Mouse (Mus musculus): Measurements from ENCODE around the gene Gm4881. TPM values are rescaled to one million over a fixed set of nuclear protein-coding genes. Genes with fewer than 3 reads are reported as not detected.

Gm4881 gene
- not detected in 2 replicates for total RNA-seq (2012; rRNA removed)
- under 1 TPM in 1 of 2 experiments, not detected in 1; 0.13 TPM for polyA plus RNA-seq (2012; ENCODE audit: insufficient read depth in 1 of 2, insufficient read length in 2 of 2, low read depth in 1 of 2, low replicate concordance in 2 of 2, missing spikeins in 1 of 2)

GRCm38 (mm10) chr7:24944257-24944950, at the start of gene Gm4881:
Gm4881 (minus strand) TSS chr7:24944494.
- Histone ChIP-seq H3K4me1 (ENCODE audit: control insufficient read depth in 1 of 2, insufficient read depth in 2 of 2, low read length in 2 of 2) (no peaks in the 10 kb centered on the region), H3K79me2 (ENCODE audit: control insufficient read depth, insufficient read depth, low read length, poor library complexity) (no peaks in the 10 kb centered on the region), H3K27me3 (ENCODE audit: control insufficient read depth in 1 of 2, insufficient read depth in 2 of 2, low read length in 2 of 2) (peaks cover 0 to 2% of the 10 kb centered on the region in 2 experiments; a peak in 1 of 4 replicates), H3K36me3 (ENCODE audit: control insufficient read depth in 1 of 2, insufficient read depth in 2 of 2, low read length in 2 of 2) (no peaks in the 10 kb centered on the region), H3K9me3 (replicated peaks; ENCODE audit: insufficient read depth, low read length) (no peaks in the 10 kb centered on the region), H3K9ac (ENCODE audit: control insufficient read depth, low read depth, low read length, poor library complexity, severe bottlenecking) (no peak within 1 kb of the TSS), H3K27ac (ENCODE audit: control insufficient read depth, low read depth, low read length) (no peak within 1 kb of the TSS), H3K4me3 (ENCODE audit: control insufficient read depth in 1 of 2, insufficient read depth in 1 of 2, low read depth in 2 of 2, low read length in 2 of 2) (peak within 1 kb of the TSS in 1 of 2 experiments; percentile 1; a peak in 1 of 4 replicates)
- TF ChIP-seq POLR2AphosphoS2 (IDR thresholded peaks at IDR 0.05; ENCODE audit: low read length) = no peak
- TF ChIP-seq SIN3A (IDR thresholded peaks at IDR 0.05; ENCODE audit: low read length) = no peak
- TF ChIP-seq E2F4 (IDR thresholded peaks at IDR 0.05; ENCODE audit: borderline replicate concordance, low read depth, low read length) = no peak
- no peak for DNase-seq (ENCODE audit: low read depth, low spot score)

DNA sequence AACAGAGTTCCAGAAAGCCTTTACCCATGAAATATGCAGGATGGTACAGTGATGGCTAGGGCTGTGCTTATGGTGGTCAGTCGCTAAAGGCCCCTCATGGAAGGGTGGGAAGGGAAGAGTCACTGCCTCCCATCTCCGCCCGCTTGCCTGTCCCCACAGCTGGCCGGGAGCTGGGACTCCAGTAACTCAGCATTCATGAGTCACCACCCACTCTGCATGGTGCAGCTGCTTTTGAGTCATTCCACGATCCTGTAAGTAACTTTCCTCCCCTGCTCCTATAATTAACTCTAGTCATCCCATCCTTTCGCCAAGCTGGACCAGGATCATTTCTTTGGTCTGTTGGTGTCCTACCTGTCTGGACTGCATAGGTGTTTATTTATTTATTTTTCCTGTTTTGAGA, 48.8 kb upstream of the Gm4881 start:
- H3K4me3 ChIP-seq (ENCODE audit: control insufficient read depth in 1 of 2, insufficient read depth in 1 of 2, low read depth in 2 of 2, low read length in 2 of 2) = no peak overlapping the region
- H3K4me1 ChIP-seq (ENCODE audit: control insufficient read depth in 1 of 2, insufficient read depth in 2 of 2, low read length in 2 of 2) = peaks cover 0 to 4% of the 10 kb centered on the region in 2 experiments; a peak in 2 of 4 replicates
- H3K36me3 ChIP-seq (ENCODE audit: control insufficient read depth in 1 of 2, insufficient read depth in 2 of 2, low read length in 2 of 2) = no peaks in the 10 kb centered on the region; a peak in 1 of 4 replicates
- H3K27me3 ChIP-seq (ENCODE audit: control insufficient read depth in 1 of 2, insufficient read depth in 2 of 2, low read length in 2 of 2) = no peaks in the 10 kb centered on the region; a peak in 1 of 4 replicates
- no peak overlapping the region for H3K9ac ChIP-seq (ENCODE audit: control insufficient read depth, low read depth, low read length, poor library complexity, severe bottlenecking)
- no peak overlapping the region for H3K27ac ChIP-seq (ENCODE audit: control insufficient read depth, low read depth, low read length)
- H3K79me2 ChIP-seq (ENCODE audit: control insufficient read depth, insufficient read depth, low read length, poor library complexity) = no peaks in the 10 kb centered on the region
- TF ChIP-seq POLR2AphosphoS5 (IDR thresholded peaks at IDR 0.05; ENCODE audit: borderline replicate concordance, low read depth, low read length) (no peak), ZKSCAN1 (IDR thresholded peaks at IDR 0.05; ENCODE audit: low read depth, low read length) (no peak), UBTF (IDR thresholded peaks at IDR 0.05; ENCODE audit: borderline replicate concordance, insufficient read depth, low read depth, low read length) (no peak), CHD1 (IDR thresholded peaks at IDR 0.05; ENCODE audit: low read depth, low read length) (no peak), MEF2A (IDR thresholded peaks at IDR 0.05; ENCODE audit: extremely low read depth, insufficient replicate concordance, low read depth, low read length, poor library complexity, severe bottlenecking) (no peak), SIN3A (IDR thresholded peaks at IDR 0.05; ENCODE audit: low read length) (no peak), KAT2A (conservative IDR thresholded peaks at IDR 0.05; ENCODE audit: low read depth, low read length) (no peak), BHLHE40 (IDR thresholded peaks at IDR 0.05; ENCODE audit: borderline replicate concordance, low read depth, low read length) (no peak), TAL1 (IDR thresholded peaks at IDR 0.05; ENCODE audit: low read length) (no peak), MYB (IDR thresholded peaks at IDR 0.05; ENCODE audit: low read depth, low read length) (no peak), RAD21 (IDR thresholded peaks at IDR 0.05; ENCODE audit: low read depth, low read length) (no peak), CTCF (IDR thresholded peaks at IDR 0.05 in 2 of 3, conservative IDR thresholded peaks at IDR 0.05 in 1 of 3; ENCODE audit: control insufficient read depth in 1 of 3, insufficient read depth in 1 of 3, low read depth in 2 of 3, low read length in 3 of 3, poor library complexity in 1 of 3, severe bottlenecking in 1 of 3) (no peak), MAZ (IDR thresholded peaks at IDR 0.05; ENCODE audit: low read depth, low read length) (no peak), ZC3H11A (IDR thresholded peaks at IDR 0.05; ENCODE audit: low read depth, low read length) (no peak), MAFK (IDR thresholded peaks at IDR 0.05; ENCODE audit: borderline replicate concordance, low read depth, low read length) (no peak), ELF1 (IDR thresholded peaks at IDR 0.05; ENCODE audit: low read depth, low read length) (no peak), MAX (IDR thresholded peaks at IDR 0.05; ENCODE audit: low read length) (no peak), MYC (IDR thresholded peaks at IDR 0.05; ENCODE audit: low read depth, low read length) (no peak), NELFE (IDR thresholded peaks at IDR 0.05; ENCODE audit: low read depth, low read length) (no peak), ZNF384 (IDR thresholded peaks at IDR 0.05; ENCODE audit: low read depth, low read length) (no peak)
- DNase-seq (ENCODE audit: low read depth, low spot score) = no peak
- no peaks in the 10 kb centered on the region for H3K9me3 ChIP-seq (replicated peaks; ENCODE audit: insufficient read depth, low read length)
